Mouse (Mus musculus): ENCODE results near the gene Rangrf. TPM values are rescaled to one million over a fixed set of nuclear protein-coding genes. Genes with fewer than 3 reads are reported as not detected.
"Not testable (repeated sequence)": the region's sequence is repeated elsewhere in the genome, so short reads cannot be mapped to it uniquely, and the experiment has no call there.

Gene Rangrf
- polyA plus RNA-seq (2011; ENCODE audit: insufficient read depth, insufficient read length, low read depth, missing spikeins) = 70.3 and 98.6 TPM in 2 replicates

- Histone ChIP-seq H3K4me3 (ENCODE audit: low read depth, low read length) (peak within 1 kb of the TSS; percentile 55), H3K9ac (ENCODE audit: low read depth, poor library complexity, severe bottlenecking) (peak within 1 kb of the TSS; percentile 71)
- TF ChIP-seq POLR2A (IDR thresholded peaks at IDR 0.05; ENCODE audit: insufficient read depth, low read length) = no peak
- TF ChIP-seq EP300 (IDR thresholded peaks at IDR 0.05; ENCODE audit: insufficient read depth, low read depth, low read length) = no peak
- TF ChIP-seq CTCF (IDR thresholded peaks at IDR 0.05; ENCODE audit: low read depth, low read length) = no peak
These were observed at the start of gene Rangrf for GRCm38 (mm10) chr11:68975085-68975484. Gene Rangrf (minus strand): TSS chr11:68975185.

GRCm38 (mm10) chr11:69020691-69021090 lies 45.7 kb upstream of the Rangrf start:
- H3K4me1 ChIP-seq (ENCODE audit: control insufficient read depth, insufficient read depth, low read length) = no peaks in the 10 kb centered on the region
- H3K9ac ChIP-seq (ENCODE audit: low read depth, poor library complexity, severe bottlenecking) = no peak overlapping the region
- H3K9me3 ChIP-seq (replicated peaks; ENCODE audit: control insufficient read depth, insufficient read depth, low read length, poor library complexity, severe bottlenecking) = no peaks in the 10 kb centered on the region
- H3K27ac ChIP-seq (ENCODE audit: insufficient read depth, low read length) = no peak overlapping the region
- no peaks in the 10 kb centered on the region for H3K27me3 ChIP-seq (ENCODE audit: control insufficient read depth, insufficient read depth, low read length, poor library complexity, severe bottlenecking)
- no peak overlapping the region for H3K4me3 ChIP-seq (ENCODE audit: low read depth, low read length)
- peaks cover 50% of the 10 kb centered on the region for H3K36me3 ChIP-seq (ENCODE audit: control insufficient read depth, insufficient read depth, low read length, poor library complexity, severe bottlenecking)
- TF ChIP-seq POLR2A (IDR thresholded peaks at IDR 0.05; ENCODE audit: insufficient read depth, low read length) (no peak), EP300 (IDR thresholded peaks at IDR 0.05; ENCODE audit: insufficient read depth, low read depth, low read length) (no peak), CTCF (IDR thresholded peaks at IDR 0.05; ENCODE audit: low read depth, low read length) (no peak)

More at GRCm38 (mm10) chr11:68975085-68975484, at the start of gene Rangrf:
- Histone ChIP-seq H3K9me3 (replicated peaks; ENCODE audit: control insufficient read depth, insufficient read depth, low read length, poor library complexity, severe bottlenecking) (no peaks in the 10 kb centered on the region), H3K27me3 (ENCODE audit: control insufficient read depth, insufficient read depth, low read length, poor library complexity, severe bottlenecking) (no peaks in the 10 kb centered on the region), H3K4me1 (ENCODE audit: control insufficient read depth, insufficient read depth, low read length) (no peaks in the 10 kb centered on the region), H3K27ac (ENCODE audit: insufficient read depth, low read length) (peak within 1 kb of the TSS; percentile 16; the same call in 1 of the 2 replicates), H3K36me3 (ENCODE audit: control insufficient read depth, insufficient read depth, low read length, poor library complexity, severe bottlenecking) (no peaks in the 10 kb centered on the region; the same call in 1 of the 2 replicates)

- no peaks in the 10 kb centered on the region for H3K9me3 ChIP-seq (replicated peaks; ENCODE audit: control insufficient read depth, insufficient read depth, low read length, poor library complexity, severe bottlenecking)
- no peaks in the 10 kb centered on the region for H3K4me1 ChIP-seq (ENCODE audit: control insufficient read depth, insufficient read depth, low read length)
- no peak for TF ChIP-seq EP300 (IDR thresholded peaks at IDR 0.05; ENCODE audit: insufficient read depth, low read depth, low read length)
- no peak for TF ChIP-seq CTCF (IDR thresholded peaks at IDR 0.05; ENCODE audit: low read depth, low read length)
- no peak for TF ChIP-seq POLR2A (IDR thresholded peaks at IDR 0.05; ENCODE audit: insufficient read depth, low read length)
- H3K27me3 ChIP-seq (ENCODE audit: control insufficient read depth, insufficient read depth, low read length, poor library complexity, severe bottlenecking) = no peaks in the 10 kb centered on the region
- peak overlapping the region; percentile 90 for H3K9ac ChIP-seq (ENCODE audit: low read depth, poor library complexity, severe bottlenecking)
- peaks cover 13% of the 10 kb centered on the region for H3K36me3 ChIP-seq (ENCODE audit: control insufficient read depth, insufficient read depth, low read length, poor library complexity, severe bottlenecking)
- H3K4me3 ChIP-seq (ENCODE audit: low read depth, low read length) = peak overlapping the region; percentile 77
- H3K27ac ChIP-seq (ENCODE audit: insufficient read depth, low read length) = peak overlapping the region; percentile 93
These were observed 41.8 kb upstream of the Rangrf start for GRCm38 (mm10) chr11:69016755-69017154.

- H3K9me3 ChIP-seq (replicated peaks; ENCODE audit: control insufficient read depth, insufficient read depth, low read length, poor library complexity, severe bottlenecking) = no peaks in the 10 kb centered on the region
- H3K27ac ChIP-seq (ENCODE audit: insufficient read depth, low read length) = peak within 1 kb of the TSS; percentile 93
- H3K27me3 ChIP-seq (ENCODE audit: control insufficient read depth, insufficient read depth, low read length, poor library complexity, severe bottlenecking) = no peaks in the 10 kb centered on the region
- peak within 1 kb of the TSS; percentile 90 for H3K9ac ChIP-seq (ENCODE audit: low read depth, poor library complexity, severe bottlenecking)
- TF ChIP-seq EP300 (IDR thresholded peaks at IDR 0.05; ENCODE audit: insufficient read depth, low read depth, low read length) (0 out of 2 replicates have a peak, but pooled peaks have one; percentile 41), CTCF (IDR thresholded peaks at IDR 0.05; ENCODE audit: low read depth, low read length) (no peak), POLR2A (IDR thresholded peaks at IDR 0.05; ENCODE audit: insufficient read depth, low read length) (peak; percentile 98)
- H3K36me3 ChIP-seq (ENCODE audit: control insufficient read depth, insufficient read depth, low read length, poor library complexity, severe bottlenecking) = peaks cover 4% of the 10 kb centered on the region; the same call in 1 of the 2 replicates
- no peaks in the 10 kb centered on the region for H3K4me1 ChIP-seq (ENCODE audit: control insufficient read depth, insufficient read depth, low read length)
- peak within 1 kb of the TSS; percentile 77 for H3K4me3 ChIP-seq (ENCODE audit: low read depth, low read length)
These were observed 40.9 kb upstream of the Rangrf start, which contains the start of gene Ctc1 for GRCm38 (mm10) chr11:69015644-69016441. Gene Ctc1 (plus strand): TSS chr11:69015911.

GRCm38 (mm10) chr11:69012071-69012601 lies 37.2 kb upstream of the Rangrf start:
- peak overlapping the region; percentile 72 for H3K27ac ChIP-seq (ENCODE audit: insufficient read depth, low read length)
- H3K36me3 ChIP-seq (ENCODE audit: control insufficient read depth, insufficient read depth, low read length, poor library complexity, severe bottlenecking) = peaks cover 2% of the 10 kb centered on the region; the same call in 1 of the 2 replicates
- no peaks in the 10 kb centered on the region for H3K4me1 ChIP-seq (ENCODE audit: control insufficient read depth, insufficient read depth, low read length)
- H3K27me3 ChIP-seq (ENCODE audit: control insufficient read depth, insufficient read depth, low read length, poor library complexity, severe bottlenecking) = no peaks in the 10 kb centered on the region
- H3K9me3 ChIP-seq (replicated peaks; ENCODE audit: control insufficient read depth, insufficient read depth, low read length, poor library complexity, severe bottlenecking) = no peaks in the 10 kb centered on the region
- TF ChIP-seq POLR2A (IDR thresholded peaks at IDR 0.05; ENCODE audit: insufficient read depth, low read length) = peak; percentile 49
- TF ChIP-seq EP300 (IDR thresholded peaks at IDR 0.05; ENCODE audit: insufficient read depth, low read depth, low read length) = no peak
- H3K4me3 ChIP-seq (ENCODE audit: low read depth, low read length) = peak overlapping the region; percentile 98
- peak overlapping the region; percentile 89 for H3K9ac ChIP-seq (ENCODE audit: low read depth, poor library complexity, severe bottlenecking)

- H3K9me3 ChIP-seq (replicated peaks; ENCODE audit: control insufficient read depth, insufficient read depth, low read length, poor library complexity, severe bottlenecking); H3K27me3 ChIP-seq (ENCODE audit: control insufficient read depth, insufficient read depth, low read length, poor library complexity, severe bottlenecking); H3K36me3 ChIP-seq (ENCODE audit: control insufficient read depth, insufficient read depth, low read length, poor library complexity, severe bottlenecking); H3K4me1 ChIP-seq (ENCODE audit: control insufficient read depth, insufficient read depth, low read length); H3K27ac ChIP-seq (ENCODE audit: insufficient read depth, low read length): not testable (repeated sequence)
- peak overlapping the region; percentile 46 for H3K4me3 ChIP-seq (ENCODE audit: low read depth, low read length)
- H3K9ac ChIP-seq (ENCODE audit: low read depth, poor library complexity, severe bottlenecking) = peak overlapping the region; percentile 89
These were observed 36.5 kb upstream of the Rangrf start for GRCm38 (mm10) chr11:69011445-69011844.

All from ES-Bruce4 (cell line).